Mouse (Mus musculus) lung, postnatal 36 days (tissue): ENCODE measurements around the gene Masp1.

Source experiments
- DNase-seq: peaks from one replicate; pipeline ENCODE4 v3.0.0; 2022; ENCODE audit warnings: mixed read lengths

The Masp1 gene

DNA sequence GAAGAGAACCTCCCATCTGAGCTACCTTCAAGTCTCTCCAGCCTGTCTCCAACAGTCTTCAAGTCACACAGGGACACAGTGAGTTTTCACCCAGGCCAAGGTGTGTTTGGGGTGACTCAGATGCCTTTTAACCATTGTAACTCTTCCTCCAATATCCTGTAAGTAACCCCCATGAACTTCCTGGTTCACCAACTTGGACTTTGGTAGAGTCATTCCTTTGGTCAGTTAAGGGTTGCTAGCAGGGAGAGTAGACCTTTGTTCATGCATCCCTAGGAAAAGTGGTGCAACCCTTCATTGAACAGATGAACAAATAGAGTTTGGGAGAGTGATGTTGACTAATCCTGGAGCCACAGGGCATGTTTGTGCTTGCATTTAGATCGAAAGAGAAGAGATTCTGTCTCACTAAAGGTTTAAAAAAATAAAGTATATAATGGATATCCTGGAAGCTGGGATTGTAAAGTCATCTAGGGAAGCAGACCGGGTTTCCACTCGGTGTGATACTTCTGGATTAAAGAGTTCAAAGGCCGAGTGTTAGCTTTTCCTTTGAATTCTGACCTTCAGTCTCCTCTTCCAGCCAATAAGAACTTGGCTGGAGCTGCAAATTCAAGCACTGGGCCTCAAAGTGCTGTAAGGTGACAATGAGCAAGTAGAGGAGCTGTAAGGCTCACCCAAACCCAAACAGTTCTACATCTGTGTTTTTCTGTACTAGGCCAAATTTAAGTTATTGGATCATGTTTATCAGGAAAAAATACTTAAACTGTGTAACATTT is 9.3 kb downstream of the Masp1 start:
- no peak for DNase-seq

DNA sequence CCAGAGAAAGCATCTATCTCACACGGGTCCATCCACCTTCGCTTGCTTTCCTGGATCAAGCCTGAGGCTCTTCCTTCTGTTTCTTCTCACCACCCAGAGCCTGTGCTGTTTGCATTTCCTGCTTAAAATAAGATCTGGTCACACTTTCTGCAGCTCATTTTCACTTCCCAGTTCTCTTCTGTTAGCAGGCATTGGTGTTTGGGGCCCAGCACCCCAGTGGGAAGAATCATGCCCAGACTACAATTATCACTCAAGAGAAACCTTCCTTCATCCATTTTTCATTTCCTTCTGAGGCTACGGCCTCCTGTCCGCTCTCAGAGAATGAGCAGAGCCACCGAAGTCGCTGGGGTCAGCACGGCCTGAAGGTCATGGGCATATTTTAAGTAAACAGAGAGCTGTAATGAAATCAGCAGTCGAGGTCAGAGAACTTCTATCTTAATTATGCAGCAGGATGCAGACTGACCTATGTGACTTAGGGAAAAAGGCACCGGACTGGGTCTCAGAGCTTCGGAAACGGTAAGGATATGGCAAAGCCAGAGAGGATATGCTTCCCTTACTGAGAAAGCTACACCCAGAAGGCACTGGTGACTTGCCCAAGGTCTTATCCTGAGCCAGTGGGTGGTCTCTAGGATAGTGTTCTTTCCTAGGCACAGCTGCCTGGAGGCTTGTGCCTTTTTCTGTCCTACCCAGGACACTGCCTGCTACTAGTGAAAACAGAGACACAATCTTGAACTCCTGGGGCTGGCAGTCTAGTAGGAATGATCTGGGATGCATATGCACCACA is 14.5 kb downstream of the Masp1 start:
- DNase-seq: no peak

DNA sequence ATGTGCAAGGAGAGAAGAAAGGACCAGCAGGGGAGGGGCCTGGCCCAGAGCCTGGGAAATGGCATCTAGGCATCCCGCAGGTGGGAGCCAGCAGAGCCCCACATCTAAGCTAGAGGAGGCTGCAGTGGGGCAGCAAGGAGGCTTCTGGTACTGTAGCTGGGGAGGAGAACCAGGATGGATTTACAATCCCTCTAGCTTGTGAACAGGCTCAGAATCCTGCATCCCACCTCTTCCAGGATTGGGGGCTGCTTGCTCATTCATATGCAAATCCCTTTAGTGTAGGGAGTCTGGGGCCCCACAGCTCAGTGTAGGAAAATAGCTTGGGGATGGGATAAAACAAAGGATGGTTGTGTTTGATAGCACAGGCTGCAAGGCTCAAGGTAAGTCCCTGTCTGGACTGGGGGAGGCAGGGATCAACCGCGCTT is 16.3 kb downstream of the Masp1 start:
- DNase-seq: no peak

DNA sequence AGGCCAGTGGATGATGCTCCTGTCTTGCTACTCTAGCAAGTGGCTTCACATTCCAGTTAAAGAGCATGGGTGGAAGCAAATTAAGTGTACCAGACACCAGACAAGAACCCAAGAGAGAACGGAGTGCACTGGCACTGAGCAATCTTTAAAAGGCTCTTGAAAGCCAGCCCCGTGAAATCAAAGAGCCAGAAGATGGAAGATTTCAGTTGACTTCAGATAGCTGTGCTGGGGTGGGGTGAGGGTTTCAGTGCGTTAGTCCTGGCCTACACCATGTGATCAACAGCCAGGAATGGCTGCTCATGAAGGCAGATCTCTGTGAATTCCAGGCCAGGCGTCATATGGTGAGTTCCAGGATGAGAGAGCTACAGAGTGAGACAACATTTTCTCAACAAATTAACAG is 17.3 kb downstream of the Masp1 start:
- DNase-seq: no peak

DNA sequence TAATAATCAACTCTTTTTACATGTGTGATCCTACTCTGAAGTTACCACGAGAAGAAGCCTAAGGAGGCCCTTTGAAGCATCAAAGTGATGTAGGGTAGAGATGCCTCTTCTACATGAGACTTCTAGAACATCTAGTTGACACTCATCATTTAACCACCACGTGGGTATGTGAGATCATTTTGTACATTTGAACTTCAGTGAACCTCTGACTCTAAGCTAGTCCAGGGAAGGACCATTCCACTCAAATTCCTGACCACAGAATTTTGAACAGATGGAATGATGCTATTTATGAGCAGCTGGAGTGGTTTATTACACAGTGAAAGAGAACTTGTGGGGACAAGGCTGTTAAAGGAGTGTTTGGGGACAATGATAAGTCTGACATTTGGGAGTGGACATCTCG is 18.1 kb downstream of the Masp1 start:
- DNase-seq: no peak

DNA sequence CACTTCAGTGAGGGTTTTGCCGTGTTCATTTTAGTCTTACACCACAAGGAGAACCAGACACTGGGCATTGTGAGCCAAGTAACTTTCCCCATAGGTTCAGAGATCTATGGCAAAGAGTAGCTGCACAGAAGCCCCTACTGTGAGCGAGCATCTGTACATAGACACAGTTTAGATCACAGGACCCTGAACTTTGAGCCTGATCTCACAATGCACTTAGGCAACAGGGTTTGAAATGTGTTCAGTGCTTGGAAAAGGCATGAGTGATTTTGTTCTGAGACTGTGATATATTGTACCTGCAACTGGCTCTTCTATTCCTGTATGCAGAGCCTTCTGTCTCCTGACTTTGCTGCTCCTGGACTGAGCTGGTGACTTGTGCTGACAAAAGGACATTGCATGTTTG is 19.3 kb downstream of the Masp1 start:
- no peak for DNase-seq

DNA sequence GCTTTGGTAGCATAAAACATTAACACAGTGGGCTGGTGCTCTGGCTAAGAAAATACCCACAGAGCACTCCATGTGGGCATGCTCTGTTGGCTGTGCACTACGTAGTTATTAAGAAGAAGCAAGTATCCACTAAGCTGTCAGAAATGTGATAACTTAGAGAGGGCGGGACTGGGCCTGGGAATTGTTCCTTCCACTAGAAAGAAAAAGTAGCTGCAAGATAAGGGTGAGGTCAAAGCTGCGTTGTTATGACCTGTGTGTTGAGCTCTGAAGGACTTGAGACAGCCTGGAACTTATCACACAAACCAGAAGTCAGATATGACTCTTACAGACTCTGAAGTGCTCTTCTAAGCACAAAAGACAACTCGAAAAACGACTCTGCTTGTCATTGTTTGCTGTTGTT is 20.1 kb downstream of the Masp1 start:
- DNase-seq: no peak

DNA sequence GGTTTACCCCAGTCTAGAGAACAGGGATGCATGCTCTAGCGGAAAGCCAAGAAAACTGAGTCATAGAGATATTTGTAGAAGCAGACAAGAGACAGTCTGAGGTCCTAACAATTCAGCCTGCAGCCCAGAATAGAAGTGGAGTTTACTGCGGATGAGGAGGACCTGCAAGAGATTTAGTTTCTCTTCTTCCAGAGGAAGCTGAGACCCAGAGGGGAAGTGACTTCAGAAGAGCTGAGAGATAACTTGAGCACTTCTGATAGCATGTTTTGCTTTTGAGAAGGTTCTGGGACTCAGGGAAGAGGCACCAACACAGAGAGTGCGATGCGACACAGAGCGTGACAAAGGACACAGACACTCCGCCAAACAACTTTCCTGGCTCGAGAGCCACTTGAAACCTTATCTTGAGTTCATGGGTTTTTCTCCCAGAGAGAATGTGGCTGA is 21.9 kb downstream of the Masp1 start:
- DNase-seq: peak; percentile 33

DNA sequence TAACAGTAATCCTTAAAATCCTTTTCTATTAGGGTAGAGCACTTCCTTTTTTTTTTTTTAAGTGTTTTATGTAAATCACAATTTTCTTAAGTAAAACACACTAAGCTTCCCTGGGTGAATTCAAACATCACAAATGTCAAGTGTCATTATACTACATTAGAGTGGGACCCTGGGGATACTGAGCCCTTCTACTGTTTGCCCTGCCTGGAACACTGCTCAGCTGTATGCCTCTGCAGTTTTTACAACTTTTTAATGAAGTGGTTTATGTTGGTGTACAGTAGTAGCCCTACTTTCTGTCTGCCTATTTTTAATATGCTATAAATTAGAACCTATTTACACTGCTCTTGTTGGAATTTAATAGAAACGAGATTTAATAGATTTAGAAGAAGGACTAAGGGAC is 22.7 kb downstream of the Masp1 start:
- DNase-seq: no peak

DNA sequence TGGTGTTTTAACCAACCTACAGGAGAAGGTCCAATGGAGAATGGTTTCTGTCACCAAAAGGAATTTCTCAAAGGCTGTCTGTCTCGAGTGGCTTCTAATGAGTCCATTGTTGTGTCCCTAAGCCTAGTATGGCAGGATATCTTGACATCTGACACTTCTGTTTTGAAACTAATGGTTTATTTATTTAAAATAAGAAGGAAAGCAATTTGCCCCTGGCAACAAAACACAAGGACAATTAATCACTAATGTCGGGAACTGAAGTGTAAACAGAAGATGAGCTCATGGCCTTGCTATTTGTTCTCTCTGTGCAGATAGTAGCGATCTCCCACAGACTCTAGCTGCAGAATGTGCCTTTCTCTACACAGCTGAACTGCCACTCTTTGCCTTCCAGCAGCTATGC is 23.2 kb downstream of the Masp1 start:
- DNase-seq: peak; percentile 87

DNA sequence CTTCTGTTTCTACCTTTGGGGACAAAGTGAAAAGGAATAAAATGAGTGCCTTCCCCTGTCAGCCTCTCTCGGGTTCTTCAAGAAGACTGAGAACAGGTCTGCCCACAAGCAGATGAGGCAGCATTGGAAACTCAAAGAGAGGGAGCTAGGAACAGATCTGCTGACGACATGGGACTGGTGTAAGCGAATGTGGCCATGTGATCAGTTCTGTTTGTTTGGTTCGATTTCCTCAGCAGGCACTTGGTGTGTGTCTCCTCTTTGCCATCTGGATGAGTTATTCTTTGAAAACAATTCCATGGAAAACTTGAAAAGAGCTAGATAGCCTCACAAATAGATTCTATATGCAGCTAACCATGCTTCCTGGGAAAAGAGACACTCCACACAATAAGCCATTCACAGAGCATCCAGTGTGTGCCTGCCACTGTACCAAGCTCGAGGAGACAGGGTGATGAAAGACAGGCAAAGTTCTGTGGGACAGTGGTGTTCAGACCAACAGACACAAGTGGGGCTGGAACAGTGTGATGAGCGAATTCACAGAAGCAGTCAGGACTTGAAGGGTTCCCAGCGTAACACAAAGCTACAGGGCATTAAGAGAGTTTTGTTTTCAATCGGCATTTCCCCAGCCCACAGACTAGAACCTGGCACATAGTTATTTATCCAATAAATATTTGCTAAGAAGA is 24.2 kb downstream of the Masp1 start:
- DNase-seq: no peak

DNA sequence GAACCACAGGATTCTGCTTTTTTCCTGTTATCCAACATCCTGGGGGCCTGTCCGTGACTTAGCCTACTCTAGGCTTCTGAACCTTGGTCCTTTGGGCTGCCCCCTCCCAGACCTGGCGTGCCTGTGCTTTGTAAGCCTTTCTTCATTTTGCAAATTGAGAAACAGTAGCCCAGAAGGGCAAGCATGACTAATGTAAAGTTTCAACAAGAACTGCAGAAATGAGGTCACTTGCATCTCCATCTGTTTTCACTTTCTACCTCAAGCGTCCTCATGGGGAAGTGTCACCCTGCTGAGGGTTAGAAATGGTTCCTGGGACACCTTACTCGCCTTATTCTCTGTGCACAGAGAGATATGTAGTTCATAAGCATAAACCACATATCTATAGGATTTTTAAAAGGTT is 27.8 kb downstream of the Masp1 start:
- DNase-seq: no peak

DNA sequence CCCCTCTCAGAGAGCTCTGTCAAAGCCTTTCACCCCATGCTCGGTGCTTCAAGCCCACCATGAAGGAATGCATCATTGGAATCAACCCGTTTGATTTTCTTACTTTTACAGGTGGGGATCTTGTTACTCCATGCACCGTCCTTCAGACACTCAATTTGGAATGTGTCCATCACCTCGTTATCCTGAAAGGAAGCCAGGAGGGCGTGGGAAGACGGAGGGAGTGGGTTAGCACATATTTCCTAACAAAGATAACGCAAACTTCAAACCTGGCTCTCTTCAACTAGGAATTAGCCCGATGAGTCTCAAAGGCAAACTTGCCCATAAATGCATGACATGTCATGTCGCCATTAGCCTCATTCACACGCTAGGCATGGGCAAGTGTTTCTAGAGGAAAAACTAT is 37.3 kb downstream of the Masp1 start:
- DNase-seq: no peak

DNA sequence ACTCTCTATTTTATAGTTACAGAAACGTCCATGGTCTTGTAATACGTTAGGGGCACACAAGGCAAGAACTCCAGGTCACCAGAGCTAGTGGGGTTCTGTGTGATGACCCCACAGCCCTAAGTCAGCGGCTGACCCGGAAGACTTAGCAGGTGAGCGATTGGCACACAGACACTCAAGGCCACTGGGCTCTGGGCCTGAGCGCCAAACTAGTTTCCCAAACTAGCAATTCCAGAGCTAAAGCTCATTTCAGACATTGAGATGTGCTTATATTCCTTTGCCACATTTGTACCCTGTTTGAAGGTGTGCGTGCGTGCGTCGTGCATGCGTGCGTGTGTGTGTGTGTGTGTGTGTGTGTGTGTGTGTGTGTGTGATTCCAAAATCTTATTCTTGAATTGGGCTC is 37.8 kb downstream of the Masp1 start:
- DNase-seq: no peak

DNA sequence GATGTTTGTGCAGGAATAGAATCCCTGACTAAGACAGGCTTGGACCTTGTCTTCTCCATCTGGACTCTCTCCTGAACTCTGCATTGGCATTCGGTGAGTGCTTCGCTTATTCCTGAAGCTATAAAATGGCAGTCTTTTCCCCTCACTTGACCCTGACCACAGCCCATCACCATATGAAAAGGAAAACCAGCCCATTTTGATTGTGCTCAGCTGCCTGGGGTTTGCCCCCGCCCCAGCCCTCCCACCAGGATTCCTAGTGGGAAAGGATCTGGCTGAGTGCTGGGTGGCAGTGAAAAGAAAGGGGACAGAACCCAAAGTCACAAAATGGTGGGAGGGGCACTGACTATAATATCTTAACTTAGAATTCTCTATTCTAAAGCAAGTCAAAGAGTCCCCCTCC is 38.4 kb downstream of the Masp1 start:
- DNase-seq: no peak

DNA sequence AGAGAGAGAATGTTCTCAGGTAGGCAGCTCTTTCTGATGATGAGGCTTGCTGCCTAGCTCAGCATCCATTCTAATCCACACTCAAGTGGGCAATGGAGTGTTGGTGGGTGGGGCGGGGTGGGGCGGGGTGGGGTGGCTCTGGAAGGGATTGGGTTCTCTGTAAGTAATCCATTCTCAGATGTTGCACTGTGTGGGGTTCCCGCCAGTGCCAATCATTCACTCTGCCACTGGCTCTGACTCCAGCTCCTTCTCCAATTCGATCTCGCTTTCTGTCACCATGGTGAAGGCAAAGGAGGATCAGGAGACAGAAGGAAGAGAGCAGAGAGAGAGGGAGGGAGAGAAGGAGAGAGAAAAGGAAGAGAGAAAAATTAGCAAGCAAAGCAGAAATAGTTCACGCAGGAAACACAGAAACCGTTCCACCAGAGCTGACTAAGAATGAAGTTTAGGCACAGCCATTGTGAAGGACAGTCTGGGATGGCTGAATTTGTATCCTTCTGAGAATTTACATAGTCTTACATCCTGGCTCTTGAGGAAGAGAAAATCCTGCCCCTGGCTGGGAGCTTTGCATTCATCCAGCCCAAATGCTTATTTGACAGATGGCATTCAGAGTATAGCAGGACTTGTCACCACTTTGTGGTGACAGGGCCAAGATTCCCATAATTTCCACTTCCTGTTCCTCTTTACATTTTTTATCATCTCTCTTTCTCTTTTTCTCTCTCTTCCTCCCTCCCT is 40.6 kb downstream of the Masp1 start:
- no peak for DNase-seq

DNA sequence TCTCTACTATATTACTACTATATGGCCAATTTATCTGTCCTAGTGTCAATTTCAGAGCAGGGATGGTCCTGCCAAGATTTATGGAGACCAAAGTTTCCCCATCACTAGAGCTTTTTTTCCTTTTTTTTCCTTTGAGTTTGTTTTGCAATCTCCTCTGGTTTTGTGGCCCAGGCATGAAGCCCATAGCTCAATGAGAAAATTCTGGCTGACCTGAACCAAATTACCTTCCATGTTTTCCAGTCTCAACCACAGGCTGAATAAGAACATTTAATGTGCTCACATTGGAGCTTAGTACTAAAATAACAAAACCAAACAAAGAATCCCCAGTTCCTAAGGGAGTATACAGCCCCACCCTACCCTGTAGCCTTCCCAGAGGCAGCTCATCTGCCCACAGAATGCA is 44.0 kb downstream of the Masp1 start:
- DNase-seq: no peak

DNA sequence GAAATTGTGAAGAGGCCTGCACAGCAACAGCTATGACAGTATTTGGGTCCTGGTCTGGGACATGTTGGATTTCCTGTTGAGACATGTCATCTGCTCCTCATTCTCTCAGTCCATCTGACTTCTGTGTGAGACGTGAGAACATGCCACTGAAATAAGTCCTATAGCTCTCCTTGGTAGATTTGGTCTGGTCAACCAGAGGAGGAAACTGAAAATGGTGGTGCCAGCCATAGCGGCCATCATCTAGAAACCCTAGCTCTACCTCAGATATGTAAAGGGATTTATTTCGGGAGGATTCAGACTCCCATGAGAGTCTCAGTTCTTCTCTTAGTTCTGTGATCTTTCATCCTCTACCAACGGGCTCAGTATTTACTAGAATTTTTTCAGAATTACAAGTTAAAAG is 45.0 kb downstream of the Masp1 start:
- no peak for DNase-seq

DNA sequence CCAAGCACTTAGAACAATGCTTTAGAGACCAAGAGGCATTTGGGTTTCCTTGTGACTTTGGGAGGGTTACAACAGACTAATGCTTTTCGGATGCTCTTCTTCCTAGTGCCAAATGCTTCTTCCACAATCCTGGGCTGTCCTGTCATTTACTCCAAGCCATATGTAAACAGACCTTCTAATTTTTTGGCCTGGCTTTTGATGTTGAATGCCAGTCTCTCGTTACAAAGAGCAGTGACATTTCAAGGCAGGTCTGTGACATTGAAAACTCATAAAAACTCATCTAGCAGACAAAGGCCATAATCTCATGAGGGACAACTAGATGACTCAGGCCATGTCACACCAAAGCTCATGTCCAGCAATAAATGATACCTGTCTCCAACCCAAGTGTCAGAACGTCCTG is 48.6 kb downstream of the Masp1 start:
- DNase-seq: no peak

DNA sequence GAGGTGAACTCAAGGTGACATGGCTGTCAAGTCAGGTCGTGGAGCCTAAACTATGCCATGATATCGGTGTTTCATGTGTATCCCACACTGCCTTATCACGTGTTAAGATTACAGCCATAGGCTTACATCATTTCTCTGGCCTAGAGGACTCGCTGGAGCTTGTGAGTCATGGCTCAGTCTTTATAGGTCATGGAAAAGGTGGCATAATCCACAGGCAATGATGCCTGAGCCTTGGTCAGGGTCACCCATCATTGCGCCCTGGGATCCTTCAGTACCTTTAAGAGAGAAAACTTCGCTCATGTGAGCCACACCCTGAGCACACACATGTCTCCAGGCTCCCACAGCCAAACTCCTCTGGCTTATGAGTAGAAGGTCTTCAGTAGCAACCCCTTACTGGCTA is 49.1 kb downstream of the Masp1 start:
- DNase-seq: no peak

DNA sequence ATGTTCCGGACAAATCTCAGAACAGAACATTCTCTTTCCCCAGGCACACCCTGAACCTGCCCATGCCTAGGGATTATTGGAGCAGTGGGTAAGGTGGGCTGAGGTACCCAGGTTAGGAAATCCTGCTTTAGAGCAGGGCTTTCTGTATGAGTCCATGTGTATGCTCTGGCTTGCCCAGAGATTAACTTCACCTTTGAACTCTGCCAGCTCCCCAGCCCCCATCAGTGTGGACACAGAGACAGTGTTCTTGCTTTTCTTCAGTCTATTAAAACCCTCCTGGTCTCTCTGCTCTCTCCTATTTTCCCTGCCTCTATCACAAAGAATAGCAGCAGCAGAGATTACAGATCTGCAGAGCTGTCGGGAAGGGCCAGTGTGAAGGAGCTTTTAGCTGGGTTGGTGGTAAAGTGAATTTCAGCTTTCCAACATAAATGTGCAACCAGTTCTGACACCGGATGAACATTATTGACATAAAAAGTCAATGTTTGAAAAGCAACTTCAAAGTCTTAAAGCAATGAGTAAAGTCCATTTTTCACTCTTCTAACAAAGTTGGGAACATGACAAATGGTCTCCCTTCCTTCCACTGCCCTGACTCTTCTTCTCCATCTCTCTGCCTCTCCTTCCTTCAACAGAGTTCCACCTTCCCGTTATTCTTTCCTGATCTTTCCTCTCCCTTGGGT is 56.8 kb downstream of the Masp1 start:
- no peak for DNase-seq

DNA sequence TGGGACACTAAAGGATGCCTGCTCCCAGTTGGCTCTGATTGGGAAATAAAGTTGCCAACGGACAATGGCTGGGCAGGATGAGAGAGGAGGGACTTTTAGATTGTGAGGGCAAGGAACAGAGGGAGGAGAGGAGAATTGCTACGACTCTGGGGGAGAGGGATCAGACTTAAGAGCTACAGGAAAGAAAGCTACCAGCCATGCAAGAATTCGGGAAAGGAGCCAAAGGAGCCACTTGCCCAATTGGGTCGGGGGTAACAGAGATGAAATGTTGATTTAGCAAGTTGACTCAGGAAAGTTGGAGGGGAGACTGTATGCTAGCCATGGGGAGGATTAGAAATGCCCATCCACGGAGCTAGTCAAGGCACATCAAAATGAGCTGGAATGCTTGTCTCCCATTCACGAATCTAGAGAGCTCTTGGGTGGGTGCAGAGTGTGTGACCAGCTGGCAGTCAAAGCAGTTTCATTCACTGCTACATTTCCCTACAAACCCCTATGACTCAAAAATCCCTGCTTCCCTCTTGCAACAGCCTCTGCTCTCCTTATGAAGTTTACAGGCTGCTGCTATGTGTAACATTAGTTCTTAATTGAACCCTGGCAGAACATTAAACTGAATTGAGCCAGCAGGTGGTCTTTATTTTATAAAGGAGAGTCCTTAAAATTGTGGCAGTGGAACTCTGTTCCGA is 61.6 kb downstream of the Masp1 start:
- no peak for DNase-seq
